Mouse (Mus musculus): ENCODE data around the gene Irf2.

Gene Irf2

GRCm38 (mm10) chr8:46801153-46801684 lies 61.7 kb downstream of the Irf2 start:
- no peak for DNase-seq (ENCODE audit: low spot score in 2 of 2)

DNA sequence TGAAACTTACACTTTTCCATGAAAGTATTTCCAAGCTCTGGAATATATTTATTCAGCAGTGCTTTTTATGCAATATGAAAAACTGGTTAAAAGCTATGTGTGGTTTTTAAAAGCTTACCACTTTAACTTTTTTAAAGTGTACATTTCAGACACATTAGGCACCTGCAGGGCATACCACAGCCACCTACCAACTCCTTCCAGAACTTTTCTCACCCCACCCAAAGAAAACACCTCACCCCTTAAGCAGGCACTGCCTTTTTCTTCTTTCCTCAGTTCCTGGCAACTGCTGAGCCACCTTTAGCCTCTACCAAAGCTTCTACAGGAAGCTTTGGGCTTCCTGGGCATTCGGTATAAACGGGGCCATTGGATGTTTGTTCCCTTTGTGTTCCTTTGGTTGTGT lies 62.5 kb downstream of the Irf2 start:
- DNase-seq (ENCODE audit: low spot score in 2 of 2): no peak

DNA sequence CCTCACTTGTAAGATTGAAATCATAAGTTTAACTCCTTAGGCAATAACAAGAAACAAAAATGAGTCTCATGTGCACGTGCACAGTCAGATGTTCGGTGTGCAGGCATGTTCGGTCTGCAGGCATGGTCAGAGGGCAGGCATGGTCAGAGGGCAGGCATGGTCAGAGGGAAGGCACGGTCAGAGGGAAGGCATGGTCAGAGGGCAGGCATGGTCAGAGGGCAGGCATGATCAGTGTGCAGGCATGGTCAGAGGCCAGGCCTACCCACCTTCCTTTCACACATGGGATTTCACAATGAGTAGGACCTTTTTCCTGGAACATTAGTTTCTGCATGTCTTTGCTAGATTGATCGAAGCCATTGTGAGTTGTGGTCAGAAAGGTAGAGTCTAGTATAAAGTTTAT lies 65.2 kb downstream of the Irf2 start:
- no peak for DNase-seq (ENCODE audit: low spot score in 2 of 2)

DNA sequence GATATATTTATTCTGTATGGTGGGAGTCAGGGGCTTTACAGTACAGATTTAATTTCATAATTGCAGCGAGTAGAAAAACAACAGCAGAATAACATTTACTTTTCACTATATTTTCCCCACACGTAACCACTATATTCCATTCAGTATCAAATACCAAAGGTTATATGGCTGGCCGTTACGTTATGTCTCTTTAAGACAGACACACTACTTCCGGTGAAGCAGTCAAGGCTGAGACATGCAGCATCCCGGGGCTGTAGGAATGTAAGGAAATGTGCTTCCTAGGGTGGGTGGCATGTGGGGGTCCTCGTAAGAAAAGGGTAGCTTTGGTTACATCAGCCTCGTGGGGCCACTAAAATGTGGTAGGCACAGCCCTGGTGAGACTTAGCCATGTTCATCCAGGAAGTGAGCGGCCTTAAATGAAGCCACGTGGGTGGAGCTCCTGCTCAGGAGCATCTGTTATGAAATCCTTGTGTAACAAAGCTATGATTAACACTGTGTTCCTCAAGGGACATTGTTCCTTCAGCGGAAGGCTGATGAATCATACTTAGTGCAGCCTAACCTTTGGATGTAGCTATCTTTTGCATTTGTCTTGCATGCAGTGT lies 71.6 kb downstream of the Irf2 start:
- DNase-seq (ENCODE audit: low spot score in 2 of 2): peak in 1 of 2 experiments; percentile 29

- DNase-seq (ENCODE audit: low spot score in 2 of 2): no peak
These were observed 72.4 kb downstream of the Irf2 start for GRCm38 (mm10) chr8:46811944-46812343.

DNA sequence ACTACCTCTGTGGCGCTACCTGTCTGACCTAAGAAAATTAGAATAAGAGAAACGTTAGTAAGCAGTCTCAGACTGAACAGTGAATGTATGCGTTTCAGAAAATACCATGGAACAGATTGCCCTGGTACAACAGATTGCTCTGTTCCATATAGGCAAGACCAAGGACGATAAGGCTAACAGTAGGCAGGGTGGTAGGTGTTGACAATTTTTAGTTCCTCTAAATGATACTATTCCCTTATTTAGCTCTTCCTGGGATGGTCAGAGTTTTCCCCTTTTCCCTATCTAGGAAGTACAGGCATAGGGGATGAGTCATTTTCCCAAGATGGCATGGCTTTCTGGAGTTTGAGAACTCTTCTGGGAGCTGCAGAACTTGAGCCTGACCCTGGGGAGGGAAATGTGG lies 73.4 kb downstream of the Irf2 start:
- DNase-seq (ENCODE audit: low spot score in 2 of 2): no peak

DNA sequence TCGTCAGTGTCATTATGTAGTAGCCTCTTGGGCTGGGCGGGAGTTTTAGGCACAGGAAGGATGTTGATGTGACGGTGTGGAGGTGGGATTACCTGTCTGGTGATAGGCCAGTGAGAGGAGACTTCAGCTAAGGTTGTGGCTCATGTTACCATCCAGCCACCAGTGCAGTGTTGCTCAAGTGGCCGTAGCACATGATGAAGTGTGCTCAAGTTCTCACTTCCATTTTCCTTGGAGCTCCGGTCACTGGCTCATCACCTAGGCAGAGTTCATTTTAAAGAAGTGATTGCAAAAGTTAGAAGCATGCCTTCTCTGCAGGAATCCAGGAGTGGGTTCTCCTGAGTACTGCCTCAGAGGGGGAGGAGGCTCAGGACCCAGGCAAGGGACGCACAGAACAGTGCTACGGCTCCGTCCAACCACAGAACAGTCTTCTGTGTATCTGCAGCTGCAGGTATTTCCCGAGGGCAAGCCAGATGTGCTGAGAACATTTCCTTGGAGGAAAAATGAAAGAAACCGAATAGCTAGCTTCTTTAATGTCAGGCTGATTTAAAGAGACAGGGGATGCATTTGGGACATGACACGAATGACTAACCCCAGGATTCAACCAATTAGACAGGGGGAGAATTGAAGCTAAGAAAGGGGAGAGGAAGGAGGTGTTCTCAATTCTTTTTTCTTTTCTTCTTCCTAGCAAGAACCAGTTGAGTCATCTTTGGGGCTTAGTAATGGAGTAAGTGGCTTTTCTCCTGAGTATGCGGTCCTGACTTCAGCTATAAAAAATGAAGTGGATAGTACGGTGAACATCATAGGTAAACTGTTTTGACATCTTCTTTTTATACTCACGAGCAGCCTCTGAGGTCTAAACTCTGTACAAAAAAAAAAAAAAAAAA lies 78.8 kb downstream of the Irf2 start:
- DNase-seq (ENCODE audit: low spot score in 2 of 2): no peak

DNA sequence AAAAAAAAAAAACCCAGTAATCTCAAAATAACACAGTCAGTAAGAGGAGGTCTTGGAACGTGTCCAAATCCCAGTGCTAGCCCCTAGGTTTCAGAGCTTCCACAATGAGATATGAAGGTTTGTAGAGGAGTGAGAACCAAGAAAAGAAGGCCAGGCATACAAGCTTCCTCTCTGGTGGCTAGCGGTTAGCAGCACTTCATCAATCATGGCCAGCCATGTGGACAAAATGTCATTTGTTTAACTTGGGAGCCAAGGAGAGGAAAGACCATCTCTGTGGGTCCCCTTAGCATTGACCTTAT lies 79.4 kb downstream of the Irf2 start:
- no peak for DNase-seq (ENCODE audit: low spot score in 2 of 2)

- no peak for DNase-seq (ENCODE audit: low spot score in 2 of 2)
These were observed 89.3 kb downstream of the Irf2 start for GRCm38 (mm10) chr8:46828734-46829413.

GRCm38 (mm10) chr8:46829414-46830111 lies 90.0 kb downstream of the Irf2 start:
- no peak for DNase-seq (ENCODE audit: low spot score in 2 of 2)

GRCm38 (mm10) chr8:46830112-46830855 lies 90.8 kb downstream of the Irf2 start:
- DNase-seq (ENCODE audit: low spot score in 2 of 2): no peak

GRCm38 (mm10) chr8:46831916-46832315 lies 92.4 kb downstream of the Irf2 start:
- no peak for DNase-seq (ENCODE audit: low spot score in 2 of 2)

GRCm38 (mm10) chr8:46832399-46832798 lies 92.9 kb downstream of the Irf2 start:
- no peak for DNase-seq (ENCODE audit: low spot score in 2 of 2)

GRCm38 (mm10) chr8:46833763-46834162 lies 94.2 kb downstream of the Irf2 start:
- no peak for DNase-seq (ENCODE audit: low spot score in 2 of 2)

GRCm38 (mm10) chr8:46834440-46834839 lies 94.9 kb downstream of the Irf2 start:
- no peak for DNase-seq (ENCODE audit: low spot score in 2 of 2)

- no peak for DNase-seq (ENCODE audit: low spot score in 2 of 2)
These were observed 96.6 kb downstream of the Irf2 start for GRCm38 (mm10) chr8:46836011-46836652.

GRCm38 (mm10) chr8:46836949-46837348 lies 97.4 kb downstream of the Irf2 start:
- DNase-seq (ENCODE audit: low spot score in 2 of 2): no peak

GRCm38 (mm10) chr8:46838052-46838451 lies 98.5 kb downstream of the Irf2 start:
- DNase-seq (ENCODE audit: low spot score in 2 of 2): no peak

GRCm38 (mm10) chr8:46840390-46840789 lies 100.9 kb downstream of the Irf2 start:
- no peak for DNase-seq (ENCODE audit: low spot score in 2 of 2)

DNA sequence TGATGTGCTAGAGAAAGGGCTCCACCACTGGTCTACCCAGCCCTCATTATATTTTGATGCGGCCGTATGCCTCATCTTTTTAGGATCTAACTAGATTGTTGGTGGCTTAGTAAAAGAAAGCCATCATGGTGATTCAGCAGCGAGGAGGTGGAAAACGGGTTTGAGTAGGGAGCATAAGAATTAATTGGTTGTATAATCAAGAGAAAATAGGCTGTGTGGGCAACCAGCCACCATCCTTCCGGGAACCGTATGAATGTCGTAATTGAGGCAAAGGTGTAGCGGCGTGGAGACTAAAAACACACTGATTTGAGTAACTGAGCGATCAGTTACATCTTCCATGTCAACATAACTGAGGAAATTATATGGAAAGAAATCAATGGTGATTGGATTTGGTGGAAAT lies 101.3 kb downstream of the Irf2 start:
- no peak for DNase-seq (ENCODE audit: low spot score in 2 of 2)

DNA sequence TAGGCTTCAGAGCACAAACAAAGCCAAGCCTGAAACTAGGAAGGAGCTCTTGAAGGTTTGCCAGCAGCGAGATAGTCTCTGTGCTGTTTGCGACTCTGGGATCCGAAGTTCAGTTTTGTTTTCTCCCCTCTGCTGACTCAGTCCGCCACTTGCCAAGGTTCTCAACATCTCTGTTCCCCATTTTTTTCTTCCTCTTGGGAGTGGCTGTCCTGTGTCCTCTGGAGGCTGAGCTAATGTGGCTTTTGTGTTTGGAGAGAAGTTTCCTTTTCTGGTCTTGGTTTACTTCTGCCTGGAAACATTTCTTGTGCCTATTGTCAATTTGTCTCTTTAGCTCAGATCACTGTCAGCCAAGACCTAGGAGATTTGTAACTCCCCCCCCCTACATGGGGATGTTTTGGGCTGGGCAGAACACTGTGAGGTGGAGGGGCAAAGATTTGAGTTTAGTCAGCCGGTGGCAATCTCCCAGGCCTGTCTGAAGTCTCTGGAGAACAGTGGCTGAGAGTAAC lies 103.2 kb downstream of the Irf2 start:
- DNase-seq (ENCODE audit: low spot score in 2 of 2): peak in 1 of 2 experiments; percentile 70
